Mouse (Mus musculus) heart, embryonic 11.5 days (tissue): ENCODE results near the gene Pofut1. TPM values are rescaled to one million over a fixed set of nuclear protein-coding genes. Genes with fewer than 3 reads are reported as not detected.

ENCODE experiments used
- polyA plus RNA-seq: library from polyadenylated mRNA; unstranded; fragments of >200 nt; fragmentation: Nextera tagmentation; extraction: Ambion mirVana; gene quantifications from 2 replicates; pipeline ENCODE4 v1.2.1, GENCODE M21; 2014

The Pofut1 gene
- polyA plus RNA-seq, 1 experiment from 2014 or later = 5.8 TPM

Other genes with a start within 250 kb of the Pofut1 start
- gene Pdrg1, start 226.1 kb upstream of the Pofut1 start, polyA plus RNA-seq = 60.8 and 75.6 TPM in 2 replicates
- not detected in 2 replicates for gene Xkr7, start 209.7 kb upstream of the Pofut1 start, polyA plus RNA-seq
- gene Ccm2l, start 175.6 kb upstream of the Pofut1 start, polyA plus RNA-seq = 5.2 and 6.1 TPM in 2 replicates
- 0.87 and 1.6 TPM in 2 replicates for gene Hck, start 133.1 kb upstream of the Pofut1 start, polyA plus RNA-seq
- 73.2 and 75.8 TPM in 2 replicates for gene Tm9sf4, start 80.2 kb upstream of the Pofut1 start, polyA plus RNA-seq
- gene Tspyl3, start 16.1 kb upstream of the Pofut1 start, polyA plus RNA-seq = 4.8 and 5.6 TPM in 2 replicates
- 22.6 and 25.3 TPM in 2 replicates for gene Plagl2, start 107 bp upstream of the Pofut1 start, polyA plus RNA-seq
- 3.6 TPM in 2 replicates for gene Kif3b, start 49.9 kb downstream of the Pofut1 start, polyA plus RNA-seq
- gene Asxl1, start 104.3 kb downstream of the Pofut1 start, polyA plus RNA-seq = 11.9 and 13.8 TPM in 2 replicates